9 mouse cellular contexts compared by ENCODE assay signal in genomic region chr13:109548263-109548662, GRCm38 (mm10).
DNase-seq lines count a peak whose midpoint lies in the region; ATAC-seq and TF ChIP-seq lines count a peak whose summit lies in the region.
"Had no signal": no experiment of that assay in that cellular context is flagged by ENCODE, and none has a peak within 500 bp of the region (broad histone marks: within the 10 kb centered on the region; RNA-seq: fewer than 3 reads in every experiment).

No protein-coding gene starts in this region.

- ATAC-seq in megakaryocyte-erythroid progenitor cell, adult 5-6 weeks (replicated peaks; ENCODE audit: low FRiP score, low TSS enrichment, poor library complexity, severe bottlenecking), result no peak

- no peaks in the 10 kb centered on the region for H3K27me3 ChIP-seq in limb, embryonic 10.5 days (ENCODE audit: low read depth, poor library complexity, severe bottlenecking)
- H3K27me3 ChIP-seq: heart, embryonic 12.5 days had no signal

- DNase-seq in embryo, embryonic 10.5 days (ENCODE audit: low spot score), result peak; percentile 36
- DNase-seq in embryo, embryonic 9.5 days (ENCODE audit: extremely low spot score), result no peak
- DNase-seq in left cerebral cortex, adult 2 months (ENCODE audit: extremely low spot score in 1 of 2, low spot score in 2 of 2), result no peak
- no peak for DNase-seq in left cerebral cortex, postnatal 36 days (ENCODE audit: low spot score in 2 of 2)
- peak; percentile 28 to 44 for DNase-seq in B cell, adult 2 months
- DNase-seq in c-Kit-positive CD71-positive TER-119-positive erythroid progenitor cells, embryonic 14.5 days (ENCODE audit: low spot score), result peak; percentile 8
- DNase-seq in limb, embryonic 10.5 days (ENCODE audit: low spot score), result no peak

- intact Hi-C loops in left cerebral cortex, adult 2 months (cut with DNase I), result no loop called here
- intact Hi-C loops in left cerebral cortex, postnatal 36 days (cut with DNase I), result loop anchor here (5.0 to 10.0 kb wide), 2 partner anchors 103 to 206 kb away; no protein-coding TSS in a partner anchor

- 69% methylated on average over 5 of the region's 5 CpGs for WGBS in limb, embryonic 10.5 days

- no peaks in the 10 kb centered on the region for H3K36me3 ChIP-seq in limb, embryonic 10.5 days
- H3K36me3 ChIP-seq: heart, embryonic 12.5 days had no signal

- H3K4me1 ChIP-seq in limb, embryonic 10.5 days, result no peaks in the 10 kb centered on the region
- H3K4me1 ChIP-seq: heart, embryonic 12.5 days had no signal

- H3K9me3 ChIP-seq in limb, embryonic 10.5 days (replicated peaks), result no peaks in the 10 kb centered on the region
- H3K9me3 ChIP-seq: heart, embryonic 12.5 days had no signal

- peak; percentile 53 for TF ChIP-seq CTCF in left cerebral cortex, adult 2 months (IDR thresholded peaks at IDR 0.05)

- no peak overlapping the region for H3K4me3 ChIP-seq in left cerebral cortex, adult 2 months
- H3K4me3 ChIP-seq in limb, embryonic 10.5 days, result no peak overlapping the region
- H3K4me3 ChIP-seq: heart, embryonic 12.5 days had no signal

- H3K27ac ChIP-seq in left cerebral cortex, adult 2 months, result no peak overlapping the region
- no peak overlapping the region for H3K27ac ChIP-seq in limb, embryonic 10.5 days

Comparison
In these comparisons a context has a peak if more than half of its experiments do, and no peak if none do; other contexts are left out.
1. DNase-seq: peak in embryo, embryonic 10.5 days (single experiment), B cell, adult 2 months (2 of 2) and c-Kit-positive CD71-positive TER-119-positive erythroid progenitor cells, embryonic 14.5 days (single experiment); none in embryo, embryonic 9.5 days (single experiment), left cerebral cortex, adult 2 months (0 of 2), left cerebral cortex, postnatal 36 days (0 of 2) and limb, embryonic 10.5 days (single experiment).